In genomic region chr4:16455551-16455950, GRCm38 (mm10) we compare ENCODE assay signal across 16 mouse cellular contexts.
"Had no signal": no experiment of that assay in that cellular context is flagged by ENCODE, and none has a peak within 500 bp of the region (broad histone marks: within the 10 kb centered on the region; RNA-seq: fewer than 3 reads in every experiment).

No protein-coding gene starts in this region.

- H3K36me3 ChIP-seq: midbrain, embryonic 10.5 days; midbrain, embryonic 12.5 days; midbrain, embryonic 15.5 days; neural tube, embryonic 12.5 days had no signal

- H3K4me2 ChIP-seq: lung, embryonic 14.5 days; midbrain, embryonic 12.5 days; midbrain, embryonic 15.5 days; neural tube, embryonic 12.5 days had no signal

- H3K4me1 ChIP-seq: midbrain, embryonic 10.5 days; midbrain, embryonic 12.5 days; midbrain, embryonic 15.5 days; neural tube, embryonic 12.5 days had no signal

- H3K27ac ChIP-seq: midbrain, embryonic 10.5 days; midbrain, embryonic 12.5 days; midbrain, embryonic 15.5 days; neural tube, embryonic 12.5 days had no signal

- H3K9me3 ChIP-seq: midbrain, embryonic 10.5 days; midbrain, embryonic 12.5 days; midbrain, embryonic 15.5 days; neural tube, embryonic 12.5 days had no signal

- DNase-seq: lung, adult 18-20 months; lung, embryonic 14.5 days; lung, postnatal 10 days; lung, postnatal 4 days; retina, postnatal 1 day; right cerebral cortex, adult 18-20 months; right cerebral cortex, postnatal 25 days; right cerebral cortex, postnatal 4 days; spleen, adult 18-20 months; thymus, adult 18-20 months; thymus, postnatal 14 days; thymus, postnatal 36 days had no signal

- H3K9ac ChIP-seq: lung, embryonic 14.5 days; midbrain, embryonic 12.5 days; midbrain, embryonic 15.5 days; neural tube, embryonic 12.5 days had no signal

- H3K4me3 ChIP-seq: midbrain, embryonic 10.5 days; midbrain, embryonic 12.5 days; midbrain, embryonic 15.5 days; neural tube, embryonic 12.5 days had no signal

- H3K27me3 ChIP-seq: midbrain, embryonic 12.5 days; midbrain, embryonic 15.5 days; neural tube, embryonic 12.5 days had no signal

- ATAC-seq: midbrain, embryonic 15.5 days had no signal
